Mouse (Mus musculus) CH12.LX (cell line): Measurements from ENCODE around the gene Mapre1.

Source experiments
- BHLHE40 ChIP-seq: IDR thresholded peaks from 2 replicates; pipeline ENCODE4 v1.6.1; 2011; ENCODE audit warnings: mild to moderate bottlenecking, low read depth, low read length, improper control_type of control experiment
- CHD2 ChIP-seq: IDR thresholded peaks from 2 replicates; pipeline ENCODE4 v1.6.1; 2011; ENCODE audit warnings: low read length, improper control_type of control experiment
- EP300 ChIP-seq: IDR thresholded peaks from 2 replicates; pipeline ENCODE4 v1.6.1; 2011; ENCODE audit warnings: low read length, improper control_type of control experiment
- ETS1 ChIP-seq: conservative IDR thresholded peaks from 2 replicates; pipeline ENCODE4 v1.6.1; 2012; ENCODE audit warnings: low read depth, mild to moderate bottlenecking, inconsistent platforms, low read length, improper control_type of control experiment, moderate library complexity
- IRF4 ChIP-seq: IDR thresholded peaks from 2 replicates; pipeline ENCODE4 v1.6.1; 2014; ENCODE audit warnings: low read depth, mild to moderate bottlenecking, inconsistent platforms, low read length, improper control_type of control experiment
- KAT2A ChIP-seq: IDR thresholded peaks from 2 replicates; pipeline ENCODE4 v1.6.1; 2012; ENCODE audit warnings: low read length, improper control_type of control experiment, inconsistent platforms; ENCODE audit not compliant: insufficient replicate concordance
- TCF12 ChIP-seq: IDR thresholded peaks from 2 replicates; pipeline ENCODE4 v1.6.1; 2014; ENCODE audit warnings: low read depth, mild to moderate bottlenecking, inconsistent platforms, low read length, improper control_type of control experiment

- TF ChIP-seq EP300 (no peak), CHD2 (no peak), BHLHE40 (no peak), KAT2A (no peak), TCF12 (no peak), ETS1 (no peak), IRF4 (no peak)
These were observed 26.4 kb downstream of the Mapre1 start for GRCm38 (mm10) chr2:153767484-153767883.
